Mouse (Mus musculus) midbrain, embryonic 14.5 days (tissue): Measurements from ENCODE around the gene Raly. TPM values are rescaled to one million over a fixed set of nuclear protein-coding genes. Genes with fewer than 3 reads are reported as not detected.

Experiments
- ATAC-seq: fragments of 200-750 bp; cut with Nextera tagmentation; 2 replicates; pipeline ENCODE4 v1.8.0; 2017; ENCODE audit warnings: moderate number of reproducible peaks, moderate library complexity; ENCODE audit not compliant: low FRiP score, low TSS enrichment
- DNase-seq: peaks from one replicate; pipeline ENCODE4 v3.0.0-alpha.2; 2015
- H3K27ac ChIP-seq: fragments of 300-500 bp; sonication (generic); replicated peaks from 2 replicates; pipeline ENCODE4 v1.5.1; 2014; ENCODE audit warnings: mild to moderate bottlenecking, low read depth, low read length, moderate library complexity
- H3K27me3 ChIP-seq: fragments of 300-500 bp; sonication (generic); 2 replicates; pipeline ENCODE4 v1.6.1; 2014; ENCODE audit warnings: low read length, control low read depth, mixed read lengths; ENCODE audit not compliant: control insufficient read depth, insufficient read depth
- H3K36me3 ChIP-seq: fragments of 300-500 bp; sonication (generic); 2 replicates; pipeline ENCODE4 v1.6.1; 2014; ENCODE audit warnings: low read length, control low read depth; ENCODE audit not compliant: control insufficient read depth, insufficient read depth
- H3K4me1 ChIP-seq: fragments of 300-500 bp; sonication (generic); 2 replicates; pipeline ENCODE4 v1.6.1; 2014; ENCODE audit warnings: mild to moderate bottlenecking, antibody characterized with exemption, low read length, control low read depth; ENCODE audit not compliant: control insufficient read depth, insufficient read depth
- H3K4me2 ChIP-seq: fragments of 300-500 bp; sonication (generic); 2 replicates; pipeline ENCODE4 v1.6.1; 2014; ENCODE audit warnings: mild to moderate bottlenecking, low read length, moderate library complexity
- H3K4me3 ChIP-seq: fragments of 300-500 bp; sonication (generic); replicated peaks from 2 replicates; pipeline ENCODE4 v1.5.1; 2014; ENCODE audit warnings: low read depth, low read length
- H3K9ac ChIP-seq: fragments of 300-500 bp; sonication (generic); replicated peaks from 2 replicates; pipeline ENCODE4 v1.6.1; 2014; ENCODE audit warnings: mild to moderate bottlenecking, low read length, moderate library complexity
- H3K9me3 ChIP-seq: fragments of 300-500 bp; sonication (generic); 2 replicates; pipeline ENCODE4 v1.6.1; 2016; ENCODE audit warnings: low read length, control low read depth, mixed read lengths; ENCODE audit not compliant: control insufficient read depth
- WGBS: fragments of 180-500 bp; shearing (Covaris S2); extraction: QIAGEN DNeasy Blood & Tissue Kit; methylation state at CpG from one replicate; pipeline ENCODE4 v1.1.7; 2014; 5-methylcytosine and 5-hydroxymethylcytosine counted together
- polyA plus RNA-seq: library from polyadenylated mRNA; unstranded; fragments of >200 nt; fragmentation: Nextera tagmentation; extraction: Ambion mirVana; gene quantifications from 2 replicates; pipeline ENCODE4 v1.2.1, GENCODE M21; 2014

The Raly gene
- polyA plus RNA-seq, 1 experiment from 2014 or later, result 58.3 TPM

DNA sequence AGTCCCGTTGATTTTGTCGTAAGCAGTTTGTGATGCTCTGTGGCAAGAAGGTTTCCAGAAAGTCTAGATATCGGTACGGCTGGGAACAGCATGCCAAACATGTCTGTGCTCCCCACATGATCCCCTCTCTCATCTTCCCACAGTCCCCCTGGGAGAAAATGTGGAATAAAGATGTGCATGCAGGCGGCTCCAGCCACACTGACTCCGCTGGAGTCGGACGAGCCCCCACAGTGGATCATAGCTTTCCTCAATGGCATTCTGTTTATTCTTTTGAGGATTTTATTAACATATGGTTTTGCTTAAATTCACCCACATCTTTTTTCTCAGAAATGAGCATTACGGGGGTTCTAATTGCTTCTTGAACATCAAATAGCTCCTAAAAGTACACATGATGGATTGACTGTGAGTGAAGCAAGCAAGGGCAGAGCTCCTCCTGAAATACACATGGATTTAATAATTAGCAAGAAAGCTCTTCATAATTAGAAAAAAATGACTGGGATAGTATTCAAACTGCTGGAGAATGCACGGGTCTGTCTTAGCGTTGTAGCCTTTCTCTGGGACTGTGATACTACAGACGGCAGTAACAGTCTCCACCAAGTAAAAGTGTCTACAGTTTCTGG is 125.1 kb downstream of the Raly start:
- no peak for DNase-seq
- no peak overlapping the region for H3K4me2 ChIP-seq
- no peak overlapping the region for H3K4me3 ChIP-seq
- no peaks in the 10 kb centered on the region for H3K27me3 ChIP-seq
- H3K4me1 ChIP-seq, result no peaks in the 10 kb centered on the region
- H3K36me3 ChIP-seq, result no peaks in the 10 kb centered on the region
- ATAC-seq, result no peak
- H3K9ac ChIP-seq, result no peak overlapping the region
- H3K27ac ChIP-seq, result no peak overlapping the region
- WGBS, result 81% methylated on average over 12 of the region's 12 CpGs
- no peaks in the 10 kb centered on the region for H3K9me3 ChIP-seq

DNA sequence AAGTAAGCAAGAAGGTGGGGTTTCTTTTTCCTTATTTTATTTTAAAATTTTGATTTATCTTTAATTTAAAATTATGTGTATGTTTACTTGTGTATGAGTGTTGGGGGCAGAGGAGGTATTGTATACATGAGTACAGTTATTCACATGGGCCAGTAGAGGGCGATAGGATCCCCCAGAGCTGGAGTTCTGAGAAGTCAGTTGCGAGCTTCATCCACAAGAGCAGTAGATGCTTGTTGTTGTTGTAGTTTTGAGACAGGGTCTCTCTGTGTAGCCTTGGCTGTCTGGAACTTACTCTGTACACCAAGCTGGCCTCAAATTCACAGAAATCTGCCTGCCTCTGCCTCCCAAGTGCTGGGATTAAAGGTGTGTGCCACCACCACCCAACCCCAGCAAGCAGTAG is 125.7 kb downstream of the Raly start:
- H3K9ac ChIP-seq, result no peak overlapping the region
- no peaks in the 10 kb centered on the region for H3K4me1 ChIP-seq
- ATAC-seq (no peak), DNase-seq (peak; percentile 57)
- H3K4me3 ChIP-seq, result no peak overlapping the region
- no peaks in the 10 kb centered on the region for H3K36me3 ChIP-seq
- 16% methylated on average over 2 of the region's 2 CpGs for WGBS
- no peaks in the 10 kb centered on the region for H3K9me3 ChIP-seq
- no peak overlapping the region for H3K4me2 ChIP-seq
- H3K27ac ChIP-seq, result no peak overlapping the region
- no peaks in the 10 kb centered on the region for H3K27me3 ChIP-seq

Other genes starting within 250 kb of the Raly start
- gene 1700003F12Rik, start 244.0 kb upstream of the Raly start, polyA plus RNA-seq, result 1.1 and 2.1 TPM in 2 replicates
- gene Actl10, start 239.3 kb upstream of the Raly start, polyA plus RNA-seq, result 0.19 and 0.28 TPM in 2 replicates
- gene Necab3, start 232.2 kb upstream of the Raly start, polyA plus RNA-seq, result 15.1 and 16.0 TPM in 2 replicates
- gene E2f1, start 221.2 kb upstream of the Raly start, polyA plus RNA-seq, result 3.1 and 3.2 TPM in 2 replicates
- gene Pxmp4, start 187.4 kb upstream of the Raly start, polyA plus RNA-seq, result 14.2 and 15.0 TPM in 2 replicates
- gene Zfp341, start 177.8 kb upstream of the Raly start, polyA plus RNA-seq, result 2.2 and 2.6 TPM in 2 replicates
- 0.50 and 1.6 TPM in 2 replicates for gene 4930519P11Rik, start 177.7 kb upstream of the Raly start, polyA plus RNA-seq
- gene Chmp4b, start 139.4 kb upstream of the Raly start, polyA plus RNA-seq, result 20.4 and 32.4 TPM in 2 replicates
- not detected in 2 replicates for gene Gm14214, start 21.1 kb upstream of the Raly start, polyA plus RNA-seq
- 3.8 TPM in 1 of 2 replicates, not detected in the other for gene a, start 306 bp downstream of the Raly start, polyA plus RNA-seq
- gene Eif2s2, start 101.8 kb downstream of the Raly start, polyA plus RNA-seq, result 78.8 and 80.1 TPM in 2 replicates
- gene Gm14226, start 227.2 kb downstream of the Raly start, polyA plus RNA-seq, result 0.11 and 0.22 TPM in 2 replicates